Mouse (Mus musculus): ENCODE results near the gene Kdm2b.

- no peak for TF ChIP-seq GATA1 (IDR thresholded peaks at IDR 0.05; ENCODE audit: low read length)
- TF ChIP-seq TAL1 (IDR thresholded peaks at IDR 0.05; ENCODE audit: low read length): no peak
Observed at GRCm38 (mm10) chr5:122990411-122991160, 963 bp upstream of the Kdm2b start.

All from erythroblast, embryonic 14.5 days (primary cell).